Mouse (Mus musculus) forebrain, embryonic 11.5 days (tissue): Measurements from ENCODE around the gene Lmna. TPM values are rescaled to one million over a fixed set of nuclear protein-coding genes. Genes with fewer than 3 reads are reported as not detected.

ENCODE experiments used
- ATAC-seq: fragments of 200-750 bp; cut with Nextera tagmentation; replicated peaks from 2 replicates; pipeline ENCODE4 v1.8.0; 2017; ENCODE audit warnings: moderate TSS enrichment; ENCODE audit not compliant: low FRiP score
- DNase-seq: peaks from one replicate; pipeline ENCODE4 v3.0.0-alpha.2; 2017; ENCODE audit warnings: low spot score
- H3K27ac ChIP-seq: fragments of 300-500 bp; sonication (generic); 2 replicates; pipeline ENCODE4 v1.5.1; 2014; ENCODE audit warnings: low read depth, low read length
- H3K27me3 ChIP-seq: fragments of 300-500 bp; sonication (generic); 2 replicates; pipeline ENCODE4 v1.6.1; 2014; ENCODE audit warnings: mild to moderate bottlenecking, low read length, mixed read lengths; ENCODE audit not compliant: control insufficient read depth, insufficient read depth
- H3K36me3 ChIP-seq: fragments of 300-500 bp; sonication (generic); 2 replicates; pipeline ENCODE4 v1.6.1; 2014; ENCODE audit warnings: mild to moderate bottlenecking, low read length, moderate library complexity, mixed read lengths; ENCODE audit not compliant: control insufficient read depth, insufficient read depth
- H3K4me1 ChIP-seq: fragments of 300-500 bp; sonication (generic); replicated peaks from 2 replicates; pipeline ENCODE4 v1.6.1; 2014; ENCODE audit warnings: low read length, mixed read lengths; ENCODE audit not compliant: control insufficient read depth, insufficient read depth
- H3K4me2 ChIP-seq: fragments of 300-500 bp; sonication (generic); 2 replicates; pipeline ENCODE4 v1.6.1; 2014; ENCODE audit warnings: low read depth, mild to moderate bottlenecking, low read length, moderate library complexity, mixed read lengths; ENCODE audit not compliant: severe bottlenecking
- H3K4me3 ChIP-seq: fragments of 300-500 bp; sonication (generic); 2 replicates; pipeline ENCODE4 v1.5.1; 2014; ENCODE audit warnings: low read depth, low read length
- H3K9ac ChIP-seq: fragments of 300-500 bp; sonication (generic); 2 replicates; pipeline ENCODE4 v1.6.1; 2014; ENCODE audit warnings: low read length
- H3K9me3 ChIP-seq: fragments of 300-500 bp; sonication (generic); 2 replicates; pipeline ENCODE4 v1.6.1; 2016; ENCODE audit warnings: low read length, mixed read lengths; ENCODE audit not compliant: control insufficient read depth
- whole genome bisulfite sequencing: fragments of 180-500 bp; shearing (Covaris S2); extraction: QIAGEN DNeasy Blood & Tissue Kit; methylation state at CpG from one replicate; pipeline ENCODE4 v1.1.7; 2014; 5-methylcytosine and 5-hydroxymethylcytosine counted together
- polyA plus RNA-seq: library from polyadenylated mRNA; unstranded; fragments of >200 nt; fragmentation: Nextera tagmentation; extraction: Ambion mirVana; gene quantifications from 2 replicates; pipeline ENCODE4 v1.2.1, GENCODE M21; 2014

Gene Lmna
- polyA plus RNA-seq, 1 experiment from 2014 or later: 19.4 TPM

DNA sequence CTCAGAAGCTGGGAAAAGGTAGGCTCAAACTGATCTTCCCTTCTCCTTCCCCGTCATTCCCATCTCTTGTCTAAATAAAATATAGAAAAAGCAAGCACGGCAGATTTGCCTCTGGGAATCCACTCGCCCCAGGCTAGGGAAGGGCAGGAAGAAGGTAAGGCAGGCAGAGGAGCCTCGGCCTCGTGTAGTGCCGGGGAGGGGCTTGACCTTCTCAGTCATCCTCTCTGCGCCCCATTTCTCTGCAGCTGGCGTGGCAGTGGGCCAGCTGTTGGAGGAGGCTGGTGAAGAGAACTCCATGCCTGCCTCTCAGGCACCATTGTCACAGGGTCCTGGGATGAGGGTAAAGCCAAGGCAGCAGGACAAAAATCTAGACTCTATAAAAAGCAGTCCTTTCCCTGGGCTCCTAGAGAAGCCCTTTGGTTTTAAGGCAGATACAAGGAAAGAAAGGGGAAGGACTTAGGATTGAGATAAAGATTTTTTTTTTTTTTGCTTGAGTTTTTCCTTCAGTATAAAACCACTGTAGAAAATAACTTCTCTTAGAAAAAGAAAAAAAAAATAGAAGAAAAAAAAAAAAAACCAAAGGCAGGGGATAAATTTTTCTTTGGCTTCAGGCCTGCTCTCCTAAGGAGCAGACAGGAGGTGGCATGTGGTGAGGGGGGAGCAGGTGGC lies 28.2 kb downstream of the Lmna start:
- ATAC-seq: no peak
- DNase-seq: no peak
- H3K4me2 ChIP-seq: no peak overlapping the region
- H3K27me3 ChIP-seq: peaks cover 37% of the 10 kb centered on the region
- no peak overlapping the region for H3K9ac ChIP-seq
- H3K9me3 ChIP-seq: no peaks in the 10 kb centered on the region
- H3K4me1 ChIP-seq: peaks cover 7% of the 10 kb centered on the region; the same call in 1 of the 2 replicates
- 71% methylated on average over 8 of the region's 8 CpGs for WGBS
- H3K27ac ChIP-seq: no peak overlapping the region
- no peak overlapping the region for H3K4me3 ChIP-seq
- no peaks in the 10 kb centered on the region for H3K36me3 ChIP-seq

DNA sequence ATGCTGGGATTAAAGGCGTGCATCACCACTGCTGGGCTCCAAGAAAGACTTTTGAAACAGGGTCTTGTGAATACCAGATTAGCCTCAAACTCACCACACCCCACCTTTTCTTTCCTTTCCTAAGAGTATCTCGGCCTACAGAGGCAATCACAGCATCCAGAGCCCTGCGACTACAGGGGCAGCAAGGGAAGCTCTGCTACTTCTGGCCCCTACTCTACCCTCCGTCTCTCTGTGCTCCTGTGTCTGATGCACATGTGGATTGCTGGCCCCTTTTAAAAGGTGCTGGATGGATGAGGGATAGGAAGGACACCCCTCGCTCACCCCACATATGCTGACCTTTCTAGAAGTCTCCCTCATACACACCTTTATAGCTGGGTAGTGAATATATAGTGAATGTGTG lies 29.1 kb downstream of the Lmna start:
- Histone ChIP-seq H3K4me1 (peaks cover 7% of the 10 kb centered on the region; the same call in 1 of the 2 replicates), H3K4me2 (no peak overlapping the region), H3K9me3 (no peaks in the 10 kb centered on the region), H3K9ac (no peak overlapping the region), H3K36me3 (no peaks in the 10 kb centered on the region), H3K27me3 (peaks cover 30% of the 10 kb centered on the region), H3K4me3 (no peak overlapping the region), H3K27ac (no peak overlapping the region)
- 89% methylated on average over 5 of the region's 5 CpGs for WGBS
- DNase-seq (no peak), ATAC-seq (no peak)

DNA sequence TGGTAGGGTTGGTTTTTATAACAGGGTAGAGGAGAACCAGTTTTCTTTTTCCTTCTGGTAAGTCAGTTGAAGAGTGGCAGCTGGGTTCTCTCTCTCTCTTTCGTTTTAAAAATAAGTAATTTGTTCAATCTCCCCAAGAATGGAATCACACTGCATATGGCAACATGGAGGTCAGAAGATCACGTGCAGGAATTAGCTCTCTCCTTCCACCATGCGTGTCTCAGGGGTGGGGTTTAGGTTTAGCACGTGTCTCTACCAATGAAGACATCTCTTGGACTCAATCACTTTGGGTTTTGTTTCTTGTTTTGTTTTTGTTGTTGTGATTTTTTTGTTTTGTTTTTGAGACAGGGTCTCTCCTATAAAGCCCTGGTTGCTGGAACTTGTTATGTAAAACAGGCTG lies 29.9 kb downstream of the Lmna start:
- Histone ChIP-seq H3K27me3 (peaks cover 25% of the 10 kb centered on the region), H3K36me3 (no peaks in the 10 kb centered on the region), H3K27ac (no peak overlapping the region), H3K4me3 (no peak overlapping the region), H3K4me1 (peaks cover 4% of the 10 kb centered on the region; the same call in 1 of the 2 replicates), H3K9ac (no peak overlapping the region), H3K4me2 (no peak overlapping the region), H3K9me3 (no peaks in the 10 kb centered on the region)
- no peak for DNase-seq
- no peak for ATAC-seq
- 81% methylated on average over 4 of the region's 4 CpGs for WGBS

DNA sequence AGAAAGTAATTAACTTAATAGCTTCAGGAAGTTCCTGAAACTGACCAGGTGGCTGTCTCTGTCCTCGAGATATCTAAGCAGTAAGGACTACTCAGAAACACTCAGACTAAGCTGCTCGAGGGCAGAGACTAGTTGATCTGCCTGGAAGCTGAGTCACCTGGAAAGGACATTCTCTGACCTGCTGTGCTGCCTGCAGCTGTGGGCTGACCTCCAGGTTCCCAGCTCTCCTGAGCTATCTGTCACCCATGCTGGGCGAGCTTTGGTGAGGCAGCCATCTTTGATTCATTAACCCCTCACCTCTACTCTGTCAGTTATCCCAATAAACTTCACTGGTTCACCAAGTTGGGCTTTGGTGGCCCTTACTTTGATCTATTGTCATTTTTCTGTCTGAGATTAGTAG lies 30.6 kb downstream of the Lmna start:
- Histone ChIP-seq H3K4me2 (no peak overlapping the region), H3K4me1 (no peaks in the 10 kb centered on the region), H3K9me3 (no peaks in the 10 kb centered on the region), H3K9ac (no peak overlapping the region), H3K27ac (no peak overlapping the region), H3K27me3 (peaks cover 18% of the 10 kb centered on the region), H3K4me3 (no peak overlapping the region), H3K36me3 (no peaks in the 10 kb centered on the region)
- 61% methylated on average over 3 of the region's 3 CpGs for WGBS
- no peak for DNase-seq
- ATAC-seq: no peak

DNA sequence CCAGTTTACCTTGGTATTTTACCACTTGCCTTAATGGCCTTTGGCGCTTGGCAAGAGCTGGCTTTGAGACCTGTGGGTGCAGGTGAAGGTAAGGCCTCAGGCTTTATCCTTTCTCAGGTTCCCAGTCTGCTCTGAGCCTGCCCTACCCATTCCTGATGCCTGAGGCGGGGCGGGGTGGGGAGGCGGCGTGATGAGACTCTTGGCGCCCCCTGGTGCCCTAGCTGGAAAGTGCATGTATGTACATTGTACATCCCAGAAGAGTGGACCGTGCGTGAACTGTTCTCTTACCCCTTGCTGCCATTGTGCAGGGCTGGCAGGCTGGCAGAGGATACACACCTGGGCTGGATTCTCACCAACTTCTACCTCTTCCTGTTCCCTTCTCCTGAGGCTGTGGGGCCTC lies 32.0 kb downstream of the Lmna start:
- no peak overlapping the region for H3K27ac ChIP-seq
- ATAC-seq: 0 out of 2 replicates have a peak, but pooled peaks have one; percentile 33
- no peak overlapping the region for H3K4me2 ChIP-seq
- peak; percentile 94 for DNase-seq
- no peaks in the 10 kb centered on the region for H3K36me3 ChIP-seq
- H3K27me3 ChIP-seq: peaks cover 6% of the 10 kb centered on the region; the same call in 1 of the 2 replicates
- H3K4me1 ChIP-seq: 0 out of 2 replicates have a peak, but pooled peaks cover 2% of the 10 kb centered on the region
- H3K4me3 ChIP-seq: no peak overlapping the region
- WGBS: 2% methylated on average over 8 of the region's 8 CpGs
- H3K9me3 ChIP-seq: no peaks in the 10 kb centered on the region
- no peak overlapping the region for H3K9ac ChIP-seq

DNA sequence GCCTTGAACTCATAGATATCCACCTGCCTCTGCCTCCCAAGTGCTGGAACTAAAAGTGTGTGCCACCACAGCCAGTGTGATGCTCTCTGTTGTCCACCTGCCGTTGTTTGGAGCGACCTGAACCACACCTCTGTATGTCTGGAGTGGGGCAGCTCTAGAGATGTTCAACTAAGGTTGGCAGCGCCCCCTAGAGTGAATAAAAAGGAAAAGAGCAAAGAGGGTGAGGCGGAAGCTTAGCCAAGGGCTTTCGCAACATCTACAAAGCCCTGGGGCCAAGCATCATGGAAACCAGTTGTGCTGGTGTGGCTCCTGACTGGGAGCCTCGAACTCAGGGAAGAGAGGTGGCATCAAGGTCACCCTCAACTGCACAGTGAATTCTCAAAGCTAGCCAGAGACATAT lies 33.4 kb downstream of the Lmna start:
- ATAC-seq: no peak
- Histone ChIP-seq H3K4me3 (no peak overlapping the region), H3K4me1 (0 out of 2 replicates have a peak, but pooled peaks cover 2% of the 10 kb centered on the region), H3K9ac (no peak overlapping the region), H3K27me3 (no peaks in the 10 kb centered on the region), H3K9me3 (no peaks in the 10 kb centered on the region), H3K4me2 (no peak overlapping the region), H3K36me3 (no peaks in the 10 kb centered on the region), H3K27ac (no peak overlapping the region)
- WGBS: 64% methylated on average over 6 of the region's 6 CpGs
- no peak for DNase-seq

DNA sequence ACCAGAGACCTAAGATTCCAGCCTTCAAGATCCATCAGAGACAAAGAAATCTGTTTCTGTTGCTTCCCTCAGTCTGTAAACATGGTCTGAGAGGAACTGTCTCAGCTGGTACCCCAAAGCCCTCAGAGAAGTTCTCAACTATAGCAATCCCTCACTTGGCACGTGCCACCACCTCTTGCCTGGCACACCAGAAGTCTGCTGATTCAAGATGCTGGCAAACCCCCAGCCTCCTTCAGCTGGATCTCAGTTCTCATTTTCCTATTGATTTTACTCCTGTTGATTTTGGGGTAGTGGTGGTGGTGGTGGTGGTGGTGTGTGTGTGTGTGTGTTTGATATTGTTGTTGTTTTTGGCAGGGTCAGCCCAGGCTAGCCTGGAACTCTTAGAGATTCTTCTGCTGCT lies 36.2 kb downstream of the Lmna start:
- ATAC-seq: no peak
- Histone ChIP-seq H3K4me1 (0 out of 2 replicates have a peak, but pooled peaks cover 2% of the 10 kb centered on the region), H3K27ac (no peak overlapping the region), H3K4me3 (no peak overlapping the region), H3K9ac (no peak overlapping the region), H3K4me2 (no peak overlapping the region), H3K27me3 (no peaks in the 10 kb centered on the region), H3K9me3 (no peaks in the 10 kb centered on the region), H3K36me3 (no peaks in the 10 kb centered on the region)
- 87% methylated on average over 1 of the region's 1 CpGs for WGBS
- no peak for DNase-seq

DNA sequence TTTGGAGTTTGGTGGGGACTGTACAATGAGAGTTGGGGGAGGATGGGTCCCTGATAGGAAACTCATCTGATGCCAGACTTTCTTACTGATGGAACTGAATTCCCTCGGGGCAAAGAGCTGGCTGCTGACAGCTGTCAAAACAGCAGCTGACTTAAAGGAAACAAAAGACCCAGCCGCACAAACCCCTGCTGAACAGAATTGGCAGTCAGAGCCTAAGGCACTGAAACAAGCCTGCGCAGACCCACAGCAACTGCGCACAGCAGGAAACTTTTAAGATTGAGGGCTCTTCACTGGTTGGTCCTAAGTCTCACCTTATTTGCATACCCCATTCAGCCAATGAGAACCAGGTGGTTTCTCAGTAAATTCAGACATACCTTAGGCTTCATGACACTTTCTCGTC lies 36.7 kb downstream of the Lmna start:
- 26% methylated on average over 5 of the region's 5 CpGs for WGBS
- H3K27me3 ChIP-seq: no peaks in the 10 kb centered on the region
- no peaks in the 10 kb centered on the region for H3K9me3 ChIP-seq
- H3K4me1 ChIP-seq: 0 out of 2 replicates have a peak, but pooled peaks cover 2% of the 10 kb centered on the region
- no peak overlapping the region for H3K4me3 ChIP-seq
- no peak overlapping the region for H3K4me2 ChIP-seq
- H3K27ac ChIP-seq: no peak overlapping the region
- ATAC-seq (no peak; the same call in 1 of the 2 replicates), DNase-seq (peak; percentile 63)
- no peaks in the 10 kb centered on the region for H3K36me3 ChIP-seq
- H3K9ac ChIP-seq: no peak overlapping the region

DNA sequence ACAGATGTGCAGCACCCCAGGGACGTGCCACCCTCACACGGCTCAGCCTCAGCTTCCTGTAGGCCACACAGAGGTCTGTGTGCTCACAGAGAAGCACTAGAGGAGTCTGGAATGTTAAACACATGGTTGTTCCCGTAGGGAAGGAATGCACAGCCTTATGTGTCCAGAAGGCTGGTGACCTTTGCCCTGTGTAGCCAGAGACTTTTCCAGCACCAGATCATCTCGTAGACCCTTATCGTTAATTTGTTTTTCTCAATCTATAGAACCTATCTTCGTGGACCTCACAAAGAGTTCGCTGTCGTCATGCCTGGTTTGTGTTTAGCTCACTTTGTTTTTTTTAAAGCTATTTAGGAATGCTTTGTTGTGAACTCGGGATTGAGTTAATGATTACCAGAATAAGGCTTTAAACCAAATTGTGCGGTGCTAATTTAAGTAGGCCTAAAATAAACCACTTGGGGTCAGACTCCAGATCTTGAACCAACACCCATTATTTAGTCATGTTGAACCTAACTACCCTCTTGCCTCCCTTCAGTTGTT lies 38.7 kb downstream of the Lmna start:
- WGBS: 64% methylated on average over 10 of the region's 10 CpGs
- no peaks in the 10 kb centered on the region for H3K27me3 ChIP-seq
- H3K9ac ChIP-seq: no peak overlapping the region
- no peaks in the 10 kb centered on the region for H3K9me3 ChIP-seq
- DNase-seq (no peak), ATAC-seq (no peak)
- 0 out of 2 replicates have a peak, but pooled peaks cover 2% of the 10 kb centered on the region for H3K4me1 ChIP-seq
- no peak overlapping the region for H3K4me3 ChIP-seq
- no peaks in the 10 kb centered on the region for H3K36me3 ChIP-seq
- H3K27ac ChIP-seq: no peak overlapping the region
- no peak overlapping the region for H3K4me2 ChIP-seq
